Mouse (Mus musculus) heart, adult 2 months (tissue): ENCODE data around the gene Myh3. TPM values are rescaled to one million over a fixed set of nuclear protein-coding genes. Genes with fewer than 3 reads are reported as not detected.

Experiments
- DNase-seq, 2 experiments: peaks; one replicate each; pipeline ENCODE4 v3.0.0; 2021
- H3K27ac ChIP-seq: fragments of 200-600 bp; 2 replicates; pipeline ENCODE4 v1.8.1; 2022
- H3K27me3 ChIP-seq: fragments of 200-500 bp; 2 replicates; pipeline ENCODE4 v1.6.1; 2012; ENCODE audit warnings: mild to moderate bottlenecking, low read length, inconsistent platforms, mixed read lengths; ENCODE audit not compliant: control insufficient read depth, insufficient read depth
- H3K36me3 ChIP-seq: fragments of 200-500 bp; 2 replicates; pipeline ENCODE4 v1.6.1; 2012; ENCODE audit warnings: low read length, inconsistent platforms; ENCODE audit not compliant: control insufficient read depth, insufficient read depth
- H3K4me1 ChIP-seq: fragments of 200-500 bp; 2 replicates; pipeline ENCODE4 v1.6.1; 2011; ENCODE audit warnings: low read length; ENCODE audit not compliant: control insufficient read depth, insufficient read depth
- H3K4me3 ChIP-seq: fragments of 200-600 bp; 2 replicates; pipeline ENCODE4 v1.8.1; 2022
- H3K79me2 ChIP-seq: fragments of 200-500 bp; replicated peaks from 2 replicates; pipeline ENCODE4 v1.6.1; 2012; ENCODE audit warnings: mild to moderate bottlenecking, inconsistent platforms, low read length, moderate library complexity, mixed read lengths; ENCODE audit not compliant: control insufficient read depth, insufficient read depth
- H3K9ac ChIP-seq: fragments of 200-500 bp; 2 replicates; pipeline ENCODE4 v1.6.1; 2012; ENCODE audit warnings: low read depth, mild to moderate bottlenecking, control low read depth, inconsistent platforms, low read length, mixed read lengths
- CTCF ChIP-seq: fragments of 200-600 bp; IDR thresholded peaks from 2 replicates; pipeline ENCODE4 v1.8.1; 2022; ENCODE audit warnings: antibody characterized with exemption, mild to moderate bottlenecking, moderate library complexity
- EP300 ChIP-seq: fragments of 200-500 bp; IDR thresholded peaks from 2 replicates; pipeline ENCODE4 v1.6.1; 2011; ENCODE audit warnings: low read depth, low read length, control low read depth; ENCODE audit not compliant: insufficient read depth
- POLR2A ChIP-seq: fragments of 200-500 bp; IDR thresholded peaks from 2 replicates; pipeline ENCODE4 v1.6.1; 2011; ENCODE audit warnings: mild to moderate bottlenecking, low read depth, low read length, control low read depth; ENCODE audit not compliant: insufficient read depth
- WGBS: fragments of 180-500 bp; shearing (Covaris S2); methylation state at CpG from one replicate; pipeline ENCODE4 v1.1.7; 2018; 5-methylcytosine and 5-hydroxymethylcytosine counted together
- intact Hi-C: fragments of 180-260 bp; cut with DNase I; formaldehyde crosslinking; loops from one replicate; pipeline ENCODE4 v1.15.1; 2025
- polyA plus RNA-seq: library from polyadenylated mRNA; depleted of rRNA; stranded (reverse); fragments of >200 nt; gene quantifications from 2 replicates; pipeline ENCODE4 v1.2.3, GENCODE M21; 2012
- total RNA-seq, 2 experiments: library from RNA; stranded (reverse); gene quantifications; 2 replicates each; pipeline ENCODE4 v1.2.3; 2021

The Myh3 gene
- total and polyA plus RNA-seq, 3 experiments, result not detected

DNA sequence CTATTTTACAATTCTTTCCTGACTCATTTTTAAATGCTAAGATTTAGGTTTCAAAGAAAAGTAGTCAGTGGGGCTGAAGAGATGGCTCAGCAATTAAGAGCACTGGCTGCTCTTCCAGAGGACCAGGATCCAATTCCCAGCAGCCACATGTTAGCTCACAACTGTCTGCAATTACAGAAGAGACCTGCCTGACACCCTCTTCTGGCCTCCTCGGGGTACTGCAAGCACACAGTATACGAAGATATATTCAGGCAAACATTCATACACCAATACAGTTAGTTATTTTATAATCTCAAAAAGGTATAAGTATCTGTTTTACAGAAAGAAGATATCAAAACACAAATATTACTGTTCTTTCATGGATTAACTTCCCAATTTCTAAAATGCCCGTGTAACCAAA lies 38.3 kb upstream of the Myh3 start:
- Histone ChIP-seq H3K9ac (no peak overlapping the region), H3K79me2 (no peaks in the 10 kb centered on the region), H3K4me1 (no peaks in the 10 kb centered on the region), H3K27me3 (no peaks in the 10 kb centered on the region), H3K4me3 (no peak overlapping the region), H3K36me3 (peaks cover 5% of the 10 kb centered on the region; the same call in 1 of the 2 replicates), H3K27ac (no peak overlapping the region)
- TF ChIP-seq POLR2A (no peak), EP300 (no peak), CTCF (peak; percentile 48)
- WGBS, result 82% methylated on average over 3 of the region's 3 CpGs
- intact Hi-C loops, result no loop called here
- DNase-seq, result no peak

DNA sequence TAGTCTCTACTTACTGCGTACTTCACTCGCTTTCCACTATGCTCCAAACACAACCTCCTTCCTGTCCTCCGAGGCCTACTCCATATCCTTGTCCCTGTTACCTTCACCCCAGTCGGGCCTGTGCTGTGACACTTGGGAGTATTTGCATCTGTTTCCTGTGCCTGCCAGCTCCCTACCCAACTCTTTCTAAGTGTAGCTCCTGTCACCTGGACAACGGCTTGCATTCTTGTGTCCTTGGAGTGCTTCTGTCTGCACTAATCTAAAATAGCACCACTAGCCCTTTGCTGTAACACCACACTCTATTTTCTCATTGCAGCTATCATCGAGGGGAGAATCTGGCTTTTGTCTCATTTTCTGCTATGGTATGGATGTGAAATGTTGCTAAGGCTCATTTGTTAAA lies 37.6 kb upstream of the Myh3 start:
- H3K36me3 ChIP-seq, result peaks cover 5% of the 10 kb centered on the region; the same call in 1 of the 2 replicates
- no peak overlapping the region for H3K9ac ChIP-seq
- no peak overlapping the region for H3K4me3 ChIP-seq
- H3K79me2 ChIP-seq, result no peaks in the 10 kb centered on the region
- no peaks in the 10 kb centered on the region for H3K27me3 ChIP-seq
- H3K4me1 ChIP-seq, result no peaks in the 10 kb centered on the region
- TF ChIP-seq EP300, result no peak
- no peak for TF ChIP-seq POLR2A
- no peak for TF ChIP-seq CTCF
- DNase-seq, result no peak
- 63% methylated on average over 6 of the region's 6 CpGs for WGBS
- intact Hi-C loops, result no loop called here
- H3K27ac ChIP-seq, result no peak overlapping the region

DNA sequence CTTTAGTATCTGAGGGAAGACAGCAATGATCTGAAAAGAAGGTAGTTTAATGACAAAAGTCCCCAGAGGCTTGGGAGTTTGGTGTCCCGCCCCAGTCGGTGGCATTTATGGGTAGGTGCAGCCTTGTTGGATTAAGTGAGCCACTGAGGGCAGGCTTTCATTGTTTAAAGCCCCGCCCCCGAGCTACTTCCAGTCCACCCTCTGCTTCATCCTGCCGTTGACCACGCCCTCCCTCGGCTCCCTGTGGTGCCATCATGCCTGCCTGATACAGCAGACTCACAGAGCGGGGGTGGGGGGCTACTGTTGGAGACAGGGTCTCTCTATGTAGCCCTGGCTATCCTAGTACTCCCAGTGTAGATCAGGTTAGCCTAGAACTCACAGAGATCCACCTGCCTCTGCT lies 35.1 kb upstream of the Myh3 start:
- Histone ChIP-seq H3K36me3 (peaks cover 7% of the 10 kb centered on the region; the same call in 1 of the 2 replicates), H3K27me3 (no peaks in the 10 kb centered on the region), H3K4me3 (no peak overlapping the region), H3K4me1 (peaks cover 1% of the 10 kb centered on the region), H3K9ac (no peak overlapping the region), H3K79me2 (0 out of 2 replicates have a peak, but pooled peaks cover 1% of the 10 kb centered on the region), H3K27ac (no peak overlapping the region)
- DNase-seq, result no peak
- 69% methylated on average over 8 of the region's 8 CpGs for WGBS
- intact Hi-C loops, result no loop called here
- no peak for TF ChIP-seq CTCF
- no peak for TF ChIP-seq POLR2A
- TF ChIP-seq EP300, result no peak

DNA sequence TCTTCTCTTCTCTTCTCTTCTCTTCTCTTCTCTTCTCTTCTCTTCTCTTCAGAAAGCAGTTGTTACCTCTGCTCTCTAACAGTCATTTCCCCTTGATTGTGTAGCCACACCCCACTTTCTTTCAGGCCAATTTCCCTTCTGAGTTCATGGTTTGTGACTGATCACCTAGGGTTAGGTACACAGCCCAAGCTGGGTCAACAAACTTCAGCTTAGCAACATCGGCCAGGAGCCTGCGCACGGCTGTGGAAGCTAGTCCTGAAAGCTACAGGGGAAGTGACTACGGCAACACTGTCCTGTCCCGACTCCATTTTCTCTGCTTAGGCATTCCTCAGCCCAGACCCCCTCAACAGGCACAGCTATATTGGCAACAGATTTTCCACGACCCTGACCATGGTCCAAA lies 33.1 kb upstream of the Myh3 start:
- no peak overlapping the region for H3K9ac ChIP-seq
- TF ChIP-seq CTCF (no peak), EP300 (no peak), POLR2A (no peak)
- peaks cover 1% of the 10 kb centered on the region for H3K4me1 ChIP-seq
- no peak overlapping the region for H3K4me3 ChIP-seq
- 80% methylated on average over 6 of the region's 6 CpGs for WGBS
- no peaks in the 10 kb centered on the region for H3K27me3 ChIP-seq
- no peak for DNase-seq
- H3K36me3 ChIP-seq, result peaks cover 10% of the 10 kb centered on the region; the same call in 1 of the 2 replicates
- H3K27ac ChIP-seq, result no peak overlapping the region
- H3K79me2 ChIP-seq, result peaks cover 4% of the 10 kb centered on the region; the same call in 1 of the 2 replicates
- intact Hi-C loops, result no loop called here

DNA sequence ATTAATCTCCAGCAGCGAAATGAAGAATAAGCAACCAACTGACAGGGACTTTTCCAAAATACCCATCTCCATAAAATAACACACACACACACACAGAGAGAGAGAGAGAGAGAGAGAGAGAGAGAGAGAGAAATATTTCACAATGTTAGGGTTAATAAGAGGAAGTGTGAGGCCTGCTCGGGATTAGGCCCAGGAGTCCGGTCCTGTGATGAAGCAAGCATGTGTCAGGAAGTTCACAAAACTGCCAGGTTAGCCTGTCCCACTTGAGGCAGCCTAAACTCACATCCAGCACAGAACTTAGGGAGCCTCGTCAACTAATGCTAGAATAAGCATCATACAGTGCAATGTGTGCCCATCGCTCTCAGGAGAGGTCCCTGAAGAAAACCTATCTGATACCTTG lies 30.9 kb upstream of the Myh3 start:
- H3K27me3 ChIP-seq, result no peaks in the 10 kb centered on the region
- no peak overlapping the region for H3K4me3 ChIP-seq
- H3K9ac ChIP-seq, result no peak overlapping the region
- peaks cover 1% of the 10 kb centered on the region for H3K4me1 ChIP-seq
- no peak overlapping the region for H3K27ac ChIP-seq
- H3K79me2 ChIP-seq, result peaks cover 4% of the 10 kb centered on the region; the same call in 1 of the 2 replicates
- DNase-seq, result no peak
- 70% methylated on average over 5 of the region's 5 CpGs for WGBS
- TF ChIP-seq EP300 (no peak), POLR2A (no peak), CTCF (no peak)
- H3K36me3 ChIP-seq, result peaks cover 8% of the 10 kb centered on the region
- intact Hi-C loops, result no loop called here

DNA sequence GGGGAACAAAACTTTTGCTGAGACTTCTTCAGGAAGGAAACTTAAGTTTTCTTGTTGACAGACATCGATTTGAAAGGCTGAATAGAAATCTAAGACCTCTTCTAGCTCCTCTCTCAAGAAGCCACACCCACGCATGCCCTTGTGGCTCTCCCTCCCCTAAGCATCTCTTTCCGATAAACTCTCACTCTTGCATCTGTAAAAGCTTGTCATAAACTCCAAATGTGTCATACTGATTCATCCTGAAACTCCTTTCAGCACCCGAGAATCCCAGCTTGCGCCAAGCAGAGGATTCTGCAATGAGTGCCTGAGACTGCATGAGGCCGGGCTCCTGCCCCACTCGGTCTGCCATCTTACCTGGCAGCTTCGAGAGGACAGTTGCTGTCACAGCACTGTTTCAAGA lies 29.6 kb upstream of the Myh3 start:
- no peaks in the 10 kb centered on the region for H3K27me3 ChIP-seq
- H3K9ac ChIP-seq, result no peak overlapping the region
- DNase-seq, result no peak
- H3K27ac ChIP-seq, result no peak overlapping the region
- H3K36me3 ChIP-seq, result peaks cover 8% of the 10 kb centered on the region
- peaks cover 4% of the 10 kb centered on the region; the same call in 1 of the 2 replicates for H3K79me2 ChIP-seq
- intact Hi-C loops, result no loop called here
- H3K4me1 ChIP-seq, result peaks cover 1% of the 10 kb centered on the region
- WGBS, result 78% methylated on average over 8 of the region's 8 CpGs
- TF ChIP-seq POLR2A, result no peak
- TF ChIP-seq CTCF, result no peak
- TF ChIP-seq EP300, result no peak
- no peak overlapping the region for H3K4me3 ChIP-seq
